Mouse (Mus musculus) limb, embryonic 10.5 days (tissue): Measurements from ENCODE around the gene Jmjd8. TPM values are rescaled to one million over a fixed set of nuclear protein-coding genes. Genes with fewer than 3 reads are reported as not detected.

Experiments
- microRNA-seq: library from miRNA; unstranded; fragments of <30 nt; microRNA quantifications from one replicate; pipeline ENCODE4, GENCODE M21; 2017
- polyA plus RNA-seq: library from polyadenylated mRNA; unstranded; fragments of >200 nt; fragmentation: Nextera tagmentation; extraction: Ambion mirVana; gene quantifications from 2 replicates; pipeline ENCODE4 v1.2.1, GENCODE M21; 2016

The Jmjd8 gene
- polyA plus RNA-seq, 1 experiment from 2014 or later = 54.9 TPM

Small RNA genes lying within 50 kb of the gene (microRNA-seq; reads per million reads assigned to microRNA genes)
- gene Mir3082 (not detected), gene Mir6966 (not detected)

Other genes starting within 250 kb of the Jmjd8 start
- 28.9 and 29.0 TPM in 2 replicates for gene Lmf1, start 249.8 kb upstream of the Jmjd8 start, polyA plus RNA-seq
- 2.0 TPM in 2 replicates for gene Gng13, start 111.7 kb upstream of the Jmjd8 start, polyA plus RNA-seq
- 68.5 and 71.9 TPM in 2 replicates for gene Chtf18, start 101.4 kb upstream of the Jmjd8 start, polyA plus RNA-seq
- gene Rpusd1, start 101.2 kb upstream of the Jmjd8 start, polyA plus RNA-seq = 24.8 and 27.0 TPM in 2 replicates
- not detected in 2 replicates for gene Mslnl, start 92.8 kb upstream of the Jmjd8 start, polyA plus RNA-seq
- gene Msln, start 74.5 kb upstream of the Jmjd8 start, polyA plus RNA-seq = 0.98 TPM in 1 of 2 replicates, not detected in the other
- 21.2 and 26.8 TPM in 2 replicates for gene Narfl, start 55.1 kb upstream of the Jmjd8 start, polyA plus RNA-seq
- gene Haghl, start 43.2 kb upstream of the Jmjd8 start, polyA plus RNA-seq = 59.7 and 80.7 TPM in 2 replicates
- 0.44 and 0.50 TPM in 2 replicates for gene Ccdc78, start 42.3 kb upstream of the Jmjd8 start, polyA plus RNA-seq
- gene Fam173a, start 36.0 kb upstream of the Jmjd8 start, polyA plus RNA-seq = 55.6 and 63.3 TPM in 2 replicates
- 0.76 TPM in 1 of 2 replicates, not detected in the other for gene AC134908.4, start 33.2 kb upstream of the Jmjd8 start, polyA plus RNA-seq
- gene Metrn, start 31.7 kb upstream of the Jmjd8 start, polyA plus RNA-seq = 87.5 and 112 TPM in 2 replicates
- 1.0 and 1.5 TPM in 2 replicates for gene Fbxl16, start 19.8 kb upstream of the Jmjd8 start, polyA plus RNA-seq
- 31.6 and 32.0 TPM in 2 replicates for gene Wdr24, start 5.2 kb upstream of the Jmjd8 start, polyA plus RNA-seq
- 408 and 426 TPM in 2 replicates for gene Stub1, start 4.5 kb downstream of the Jmjd8 start, polyA plus RNA-seq
- gene Rhbdl1, start 8.4 kb downstream of the Jmjd8 start, polyA plus RNA-seq = 1.0 and 1.2 TPM in 2 replicates
- 1.5 and 1.9 TPM in 2 replicates for gene Gm20683, start 12.9 kb downstream of the Jmjd8 start, polyA plus RNA-seq
- 30.8 and 32.6 TPM in 2 replicates for gene Rhot2, start 16.0 kb downstream of the Jmjd8 start, polyA plus RNA-seq
- 45.5 and 46.2 TPM in 2 replicates for gene Wdr90, start 32.6 kb downstream of the Jmjd8 start, polyA plus RNA-seq
- gene Mcrip2, start 39.9 kb downstream of the Jmjd8 start, polyA plus RNA-seq = 13.6 and 22.0 TPM in 2 replicates
- 69.3 and 69.6 TPM in 2 replicates for gene Mettl26, start 46.2 kb downstream of the Jmjd8 start, polyA plus RNA-seq
- 2.6 and 5.6 TPM in 2 replicates for gene Wfikkn1, start 52.0 kb downstream of the Jmjd8 start, polyA plus RNA-seq
- gene Rab40c, start 90.9 kb downstream of the Jmjd8 start, polyA plus RNA-seq = 37.5 and 37.9 TPM in 2 replicates
- gene Pigq, start 116.1 kb downstream of the Jmjd8 start, polyA plus RNA-seq = 65.2 and 72.1 TPM in 2 replicates
- 0.10 and 0.18 TPM in 2 replicates for gene Nhlrc4, start 116.1 kb downstream of the Jmjd8 start, polyA plus RNA-seq
- 0.08 and 0.20 TPM in 2 replicates for gene A930017K11Rik, start 123.7 kb downstream of the Jmjd8 start, polyA plus RNA-seq
- 38.7 and 38.9 TPM in 2 replicates for gene Capn15, start 156.9 kb downstream of the Jmjd8 start, polyA plus RNA-seq
- gene Rab11fip3, start 240.7 kb downstream of the Jmjd8 start, polyA plus RNA-seq = 20.9 and 22.1 TPM in 2 replicates